Mouse (Mus musculus) ovary, postnatal 14 days (tissue): ENCODE data around the gene Vwa1.
A peak's percentile ranks its signal among the peaks of the same experiment; 100 is the strongest.
"Not testable (repeated sequence)": the region's sequence is repeated elsewhere in the genome, so short reads cannot be mapped to it uniquely, and the experiment has no call there.

Experiments
- DNase-seq: peaks from one replicate; pipeline ENCODE4 v3.0.0; 2022; ENCODE audit warnings: low spot score

Gene Vwa1

GRCm38 (mm10) chr4:155744474-155744873 lies 30.0 kb downstream of the Vwa1 start:
- DNase-seq: no peak

DNA sequence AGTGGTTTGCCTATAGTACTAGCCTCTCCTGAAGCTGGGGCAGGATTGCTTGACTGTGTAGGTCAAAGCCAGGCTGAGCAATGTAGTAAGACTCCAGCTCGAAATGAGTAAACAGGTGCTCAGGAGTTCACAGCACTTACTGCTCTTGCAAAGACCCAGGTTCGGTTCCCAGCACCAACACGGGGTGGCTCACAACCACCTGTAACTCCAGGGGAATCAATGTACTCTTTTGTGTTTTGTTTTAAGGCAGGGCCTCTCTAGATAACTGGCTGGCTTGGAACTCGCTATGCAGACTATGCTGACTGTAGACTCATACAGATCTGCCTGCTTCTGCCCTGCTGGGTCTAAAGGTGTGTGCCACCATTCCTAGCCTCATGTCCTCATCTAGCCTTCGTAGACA lies 31.8 kb downstream of the Vwa1 start:
- no peak for DNase-seq

GRCm38 (mm10) chr4:155740681-155741080 lies 33.8 kb downstream of the Vwa1 start:
- not testable (repeated sequence) for DNase-seq

DNA sequence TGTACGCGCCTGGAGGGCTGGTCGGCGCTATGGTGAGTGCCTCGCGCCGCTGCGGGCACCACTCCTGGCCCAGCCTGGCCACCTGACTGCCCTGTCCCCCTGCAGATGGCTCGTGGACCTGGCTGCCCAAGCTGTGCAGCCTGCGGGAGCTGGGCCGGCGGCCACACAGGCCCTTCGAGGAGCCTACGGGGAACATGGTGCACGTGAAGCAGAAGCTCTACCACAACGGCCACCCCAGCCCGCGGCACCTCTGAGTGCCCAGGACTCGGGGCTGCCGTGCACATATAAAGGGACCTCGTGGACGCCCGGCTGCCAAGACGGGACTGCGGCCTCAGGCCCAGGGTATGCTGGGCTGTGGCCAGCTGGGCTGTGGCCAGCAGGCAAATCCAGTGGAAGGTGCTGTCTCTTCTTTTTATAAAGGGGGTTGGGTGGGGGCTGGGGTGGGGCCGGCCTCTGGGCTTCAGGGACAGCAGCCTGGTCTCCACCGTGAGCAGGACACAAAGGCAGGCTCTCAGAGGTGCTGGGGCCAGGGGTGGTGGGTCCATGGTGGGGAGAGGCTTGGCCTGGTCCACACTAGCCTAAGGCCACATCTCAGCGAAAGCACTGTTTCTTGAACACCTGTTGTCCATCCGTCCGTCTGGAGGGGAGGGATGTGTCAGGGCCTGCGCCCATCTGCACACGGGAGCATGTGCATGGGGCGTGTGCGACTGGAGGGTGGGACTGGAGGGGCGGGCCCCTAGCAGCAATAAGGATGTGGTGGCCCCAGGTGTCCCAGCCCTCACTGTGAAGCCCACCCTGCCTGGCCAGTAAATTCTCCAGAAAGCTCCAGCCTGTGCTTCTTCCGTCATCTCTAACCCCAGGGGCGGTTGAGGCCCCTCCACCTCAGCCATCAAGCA lies 34.5 kb downstream of the Vwa1 start:
- no peak for DNase-seq

GRCm38 (mm10) chr4:155739152-155739551 lies 35.3 kb downstream of the Vwa1 start:
- DNase-seq: no peak

GRCm38 (mm10) chr4:155738262-155738661 lies 36.2 kb downstream of the Vwa1 start:
- no peak for DNase-seq

DNA sequence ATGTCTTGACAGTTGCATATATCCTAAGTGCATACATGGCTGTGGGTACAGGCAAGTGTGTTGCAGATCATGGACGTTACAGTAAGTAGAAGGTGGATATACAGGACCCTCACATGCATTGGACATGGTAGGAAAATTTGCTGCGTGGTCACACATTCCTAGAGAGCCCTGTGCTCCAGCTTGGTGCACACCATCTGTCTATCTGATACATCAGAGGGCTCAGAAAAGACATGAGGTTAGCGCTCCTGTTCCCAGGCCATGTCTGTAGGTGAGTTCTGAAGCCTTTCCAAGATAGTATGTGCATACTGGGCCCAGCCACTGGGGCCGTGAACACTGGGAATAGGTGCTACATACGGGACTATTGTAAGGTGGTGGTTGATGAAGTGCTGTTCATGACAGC lies 38.1 kb downstream of the Vwa1 start:
- no peak for DNase-seq

GRCm38 (mm10) chr4:155735788-155736187 lies 38.7 kb downstream of the Vwa1 start:
- no peak for DNase-seq

DNA sequence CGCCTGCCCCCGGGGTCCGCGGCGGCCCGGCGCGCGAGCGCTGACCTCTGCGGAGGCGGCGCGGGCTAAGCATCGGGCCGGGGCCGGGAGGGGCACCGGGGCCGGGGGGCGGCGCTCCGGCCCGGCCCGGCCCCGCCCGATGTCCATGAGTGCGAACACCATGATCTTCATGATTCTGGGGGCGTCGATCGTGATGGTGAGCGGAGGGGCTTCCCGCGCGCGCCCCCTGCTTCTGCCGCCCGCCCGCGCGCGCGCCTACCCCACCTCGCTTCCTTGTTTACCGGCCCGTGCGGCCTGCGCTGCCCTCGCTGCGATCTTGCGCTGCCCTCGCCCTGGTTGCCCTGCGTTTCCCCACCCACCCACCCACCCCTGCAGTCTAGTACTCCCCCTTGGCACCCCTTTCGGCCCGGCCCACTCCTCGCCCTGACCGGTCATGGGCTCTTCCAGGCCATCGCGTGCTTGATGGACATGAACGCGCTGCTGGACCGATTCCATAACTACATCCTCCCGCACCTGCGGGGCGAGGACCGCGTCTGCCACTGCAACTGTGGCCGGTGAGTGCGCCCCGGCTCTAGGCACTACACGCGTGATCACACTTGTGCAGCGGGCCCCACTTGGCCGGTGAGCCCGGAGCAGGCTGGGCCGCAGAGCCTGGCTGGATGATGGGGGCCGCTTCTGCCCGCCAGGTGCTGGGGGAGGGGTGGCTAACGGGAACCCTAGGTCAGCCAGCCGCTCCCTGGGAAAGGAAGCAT lies 39.4 kb downstream of the Vwa1 start:
- DNase-seq: peak; percentile 24

DNA sequence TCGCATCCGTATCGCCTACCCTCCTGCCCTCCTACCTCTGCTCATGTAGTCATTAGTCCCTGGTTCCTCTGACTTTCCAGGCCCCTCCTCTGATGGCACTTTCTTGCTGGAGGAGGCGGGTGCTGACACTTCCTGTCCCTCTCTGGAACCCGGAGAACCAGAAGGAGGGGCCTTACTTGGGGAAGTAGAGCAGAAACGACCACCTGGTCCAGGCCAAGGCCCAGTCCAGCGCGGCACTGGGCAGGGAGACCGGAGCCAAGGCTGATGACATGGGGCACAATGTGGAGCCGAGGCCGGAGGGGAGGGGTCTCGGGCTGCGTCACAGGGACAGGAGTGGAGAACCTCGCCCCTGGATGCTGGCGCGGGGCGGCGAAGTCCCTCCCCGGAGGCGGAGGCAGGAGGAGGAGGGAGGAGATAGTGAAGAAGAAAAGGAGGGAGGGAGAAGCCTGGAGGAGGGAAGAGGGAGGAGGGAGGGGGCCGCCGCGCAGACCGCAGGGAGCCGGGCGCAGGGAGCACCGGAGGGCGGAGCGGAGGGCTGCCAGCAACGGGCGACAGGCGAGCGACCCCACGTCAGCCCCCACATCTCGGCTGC lies 40.1 kb downstream of the Vwa1 start, which contains the start of gene Tmem240:
TSS of gene Tmem240 (plus strand) at position 451 of the 592 bp plus-strand sequence.
- DNase-seq: peak; percentile 74

- DNase-seq: no peak
These were observed 41.2 kb downstream of the Vwa1 start for GRCm38 (mm10) chr4:155733267-155733666.

DNA sequence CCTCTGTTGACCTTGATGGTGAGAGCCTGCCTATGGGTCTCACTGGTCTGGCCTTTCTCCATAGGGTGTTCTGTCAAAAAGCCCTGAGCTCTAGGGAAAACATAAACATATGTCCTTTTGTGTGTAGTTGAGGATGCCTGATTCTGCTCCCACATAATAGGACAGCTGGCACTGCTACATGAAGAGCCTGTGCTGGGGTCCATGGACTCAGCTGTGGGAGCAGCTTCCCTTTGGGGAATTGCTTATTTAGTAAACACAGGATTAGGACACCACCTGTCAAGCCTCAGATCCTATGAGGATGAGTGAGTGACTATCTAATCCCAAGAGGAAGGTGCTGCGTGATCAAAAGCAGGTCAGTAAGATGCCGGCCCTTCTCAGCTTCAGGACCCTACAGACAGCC lies 46.5 kb downstream of the Vwa1 start:
- no peak for DNase-seq

DNA sequence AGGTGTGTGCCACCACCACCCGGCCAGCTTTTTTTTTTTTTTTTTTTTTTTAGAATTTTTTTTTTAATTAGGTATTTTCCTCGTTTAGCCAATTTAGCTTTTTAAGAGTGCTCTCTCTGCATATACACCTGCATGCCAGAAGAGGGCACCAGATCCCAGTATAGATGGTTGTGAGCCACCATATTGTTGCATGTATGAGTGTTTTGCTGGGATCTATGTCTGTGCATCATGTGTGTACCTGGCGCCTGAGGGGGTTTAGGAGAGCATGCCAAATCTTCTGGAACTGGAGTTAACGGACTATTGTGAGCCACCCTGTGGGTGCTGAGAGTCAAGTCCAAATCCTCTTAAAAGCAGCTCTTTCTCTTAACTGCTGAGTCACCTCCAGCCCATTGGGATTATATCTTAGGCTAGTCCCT lies 52.8 kb downstream of the Vwa1 start:
- DNase-seq: no peak
